Mouse (Mus musculus) hindbrain, embryonic 11.5 days (tissue): ENCODE measurements around the gene Prm1. TPM values are rescaled to one million over a fixed set of nuclear protein-coding genes. Genes with fewer than 3 reads are reported as not detected.

ENCODE experiments used
- ATAC-seq: fragments of 200-750 bp; cut with Nextera tagmentation; 2 replicates; pipeline ENCODE4 v1.8.0; 2017; ENCODE audit warnings: mild to moderate bottlenecking, moderate TSS enrichment, moderate library complexity; ENCODE audit not compliant: low FRiP score
- DNase-seq: peaks from one replicate; pipeline ENCODE4 v3.0.0-alpha.2; 2015; ENCODE audit warnings: low spot score
- H3K27ac ChIP-seq: fragments of 300-500 bp; sonication (generic); 2 replicates; pipeline ENCODE4 v1.5.1; 2014; ENCODE audit warnings: mild to moderate bottlenecking, low read depth, low read length
- H3K27me3 ChIP-seq: fragments of 300-500 bp; sonication (generic); 2 replicates; pipeline ENCODE4 v1.6.1; 2014; ENCODE audit warnings: mild to moderate bottlenecking, low read length, moderate library complexity, mixed read lengths; ENCODE audit not compliant: control insufficient read depth, insufficient read depth
- H3K36me3 ChIP-seq: fragments of 300-500 bp; sonication (generic); 2 replicates; pipeline ENCODE4 v1.6.1; 2014; ENCODE audit warnings: mild to moderate bottlenecking, low read length, moderate library complexity, mixed read lengths; ENCODE audit not compliant: control insufficient read depth, insufficient read depth
- H3K4me1 ChIP-seq: fragments of 300-500 bp; sonication (generic); replicated peaks from 2 replicates; pipeline ENCODE4 v1.6.1; 2014; ENCODE audit warnings: low read length, mixed read lengths; ENCODE audit not compliant: control insufficient read depth, insufficient read depth
- H3K4me2 ChIP-seq: fragments of 300-500 bp; sonication (generic); replicated peaks from 2 replicates; pipeline ENCODE4 v1.6.1; 2014; ENCODE audit warnings: mild to moderate bottlenecking, low read depth, low read length
- H3K4me3 ChIP-seq: fragments of 300-500 bp; sonication (generic); 2 replicates; pipeline ENCODE4 v1.5.1; 2014; ENCODE audit warnings: low read depth, low read length
- H3K9ac ChIP-seq: fragments of 300-500 bp; sonication (generic); 2 replicates; pipeline ENCODE4 v1.6.1; 2014; ENCODE audit warnings: low read depth, low read length
- H3K9me3 ChIP-seq: fragments of 300-500 bp; sonication (generic); 2 replicates; pipeline ENCODE4 v1.6.1; 2016; ENCODE audit warnings: low read length; ENCODE audit not compliant: control insufficient read depth
- WGBS: fragments of 180-500 bp; shearing (Covaris S2); extraction: QIAGEN DNeasy Blood & Tissue Kit; methylation state at CpG from one replicate; pipeline ENCODE4 v1.1.7; 2014; 5-methylcytosine and 5-hydroxymethylcytosine counted together
- polyA plus RNA-seq: library from polyadenylated mRNA; unstranded; fragments of >200 nt; fragmentation: Nextera tagmentation; extraction: Ambion mirVana; gene quantifications from 2 replicates; pipeline ENCODE4 v1.2.1, GENCODE M21; 2014

Prm1 gene
- polyA plus RNA-seq, 1 experiment from 2014 or later, result not detected

DNA sequence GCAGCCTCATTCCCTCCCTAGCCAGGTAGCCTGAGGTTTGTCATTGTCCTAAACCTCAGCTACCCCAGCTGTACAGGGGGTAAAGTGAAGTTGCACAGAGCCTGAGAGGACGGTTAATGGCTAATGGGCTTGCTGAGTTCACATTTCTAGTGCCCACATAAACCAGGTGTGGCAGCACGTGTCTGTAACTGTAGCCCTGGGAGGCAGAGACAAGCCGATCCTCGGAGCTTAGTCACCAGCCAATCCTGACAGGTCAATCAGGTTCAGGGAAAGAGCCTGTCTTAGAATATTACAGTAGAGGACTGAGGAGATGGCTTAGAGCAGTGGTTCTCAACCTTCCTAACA lies 22.8 kb upstream of the Prm1 start:
- no peaks in the 10 kb centered on the region for H3K27me3 ChIP-seq
- H3K9me3 ChIP-seq, result no peaks in the 10 kb centered on the region
- ATAC-seq (no peak), DNase-seq (no peak)
- no peak overlapping the region for H3K27ac ChIP-seq
- 79% methylated on average over 4 of the region's 4 CpGs for WGBS
- no peak overlapping the region for H3K4me3 ChIP-seq
- H3K9ac ChIP-seq, result no peak overlapping the region
- no peaks in the 10 kb centered on the region for H3K36me3 ChIP-seq
- no peaks in the 10 kb centered on the region for H3K4me1 ChIP-seq
- no peak overlapping the region for H3K4me2 ChIP-seq

- Histone ChIP-seq H3K27ac (no peak overlapping the region), H3K4me2 (no peak overlapping the region), H3K9ac (no peak overlapping the region), H3K9me3 (no peaks in the 10 kb centered on the region), H3K36me3 (no peaks in the 10 kb centered on the region), H3K4me1 (no peaks in the 10 kb centered on the region), H3K4me3 (no peak overlapping the region), H3K27me3 (no peaks in the 10 kb centered on the region)
- WGBS, result 83% methylated on average over 7 of the region's 7 CpGs
- ATAC-seq (no peak), DNase-seq (no peak)
Observed at GRCm38 (mm10) chr16:10827766-10828460, 22.3 kb upstream of the Prm1 start.

DNA sequence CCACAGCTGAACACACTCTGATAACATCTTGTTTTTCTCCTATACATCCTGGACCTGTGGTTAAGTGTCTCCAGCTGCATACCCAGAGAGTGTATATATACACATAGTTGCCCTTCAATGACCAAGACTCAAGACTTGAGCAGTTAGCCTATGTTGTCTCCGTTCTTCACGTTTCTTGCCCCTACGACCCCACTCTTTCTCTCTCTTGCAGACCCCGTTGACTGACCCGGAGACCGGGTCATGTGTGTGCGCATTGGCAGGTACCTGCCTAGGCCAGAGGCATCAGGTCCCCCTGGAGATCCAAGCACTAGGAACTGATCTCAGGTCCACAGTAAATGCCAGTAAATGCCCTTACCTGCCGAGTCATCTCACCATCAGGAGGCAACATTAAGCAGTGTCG lies 21.6 kb upstream of the Prm1 start:
- H3K27me3 ChIP-seq, result no peaks in the 10 kb centered on the region
- WGBS, result 93% methylated on average over 9 of the region's 9 CpGs
- H3K27ac ChIP-seq, result no peak overlapping the region
- H3K36me3 ChIP-seq, result no peaks in the 10 kb centered on the region
- H3K9me3 ChIP-seq, result no peaks in the 10 kb centered on the region
- H3K4me2 ChIP-seq, result no peak overlapping the region
- DNase-seq, result no peak
- no peak for ATAC-seq
- no peak overlapping the region for H3K9ac ChIP-seq
- no peak overlapping the region for H3K4me3 ChIP-seq
- H3K4me1 ChIP-seq, result no peaks in the 10 kb centered on the region

GRCm38 (mm10) chr16:10825840-10826239 lies 20.2 kb upstream of the Prm1 start:
- Histone ChIP-seq H3K9me3 (no peaks in the 10 kb centered on the region), H3K27ac (no peak overlapping the region), H3K9ac (no peak overlapping the region), H3K36me3 (no peaks in the 10 kb centered on the region), H3K4me1 (no peaks in the 10 kb centered on the region), H3K4me3 (no peak overlapping the region), H3K4me2 (no peak overlapping the region), H3K27me3 (no peaks in the 10 kb centered on the region)
- DNase-seq (no peak), ATAC-seq (no peak)
- WGBS, result 84% methylated on average over 4 of the region's 4 CpGs

GRCm38 (mm10) chr16:10824536-10824935 lies 18.9 kb upstream of the Prm1 start:
- Histone ChIP-seq H3K36me3 (no peaks in the 10 kb centered on the region), H3K27ac (no peak overlapping the region), H3K27me3 (no peaks in the 10 kb centered on the region), H3K4me3 (no peak overlapping the region), H3K4me2 (no peak overlapping the region), H3K9ac (no peak overlapping the region), H3K4me1 (no peaks in the 10 kb centered on the region), H3K9me3 (no peaks in the 10 kb centered on the region)
- no peak for DNase-seq
- 89% methylated on average over 1 of the region's 1 CpGs for WGBS
- ATAC-seq, result no peak

DNA sequence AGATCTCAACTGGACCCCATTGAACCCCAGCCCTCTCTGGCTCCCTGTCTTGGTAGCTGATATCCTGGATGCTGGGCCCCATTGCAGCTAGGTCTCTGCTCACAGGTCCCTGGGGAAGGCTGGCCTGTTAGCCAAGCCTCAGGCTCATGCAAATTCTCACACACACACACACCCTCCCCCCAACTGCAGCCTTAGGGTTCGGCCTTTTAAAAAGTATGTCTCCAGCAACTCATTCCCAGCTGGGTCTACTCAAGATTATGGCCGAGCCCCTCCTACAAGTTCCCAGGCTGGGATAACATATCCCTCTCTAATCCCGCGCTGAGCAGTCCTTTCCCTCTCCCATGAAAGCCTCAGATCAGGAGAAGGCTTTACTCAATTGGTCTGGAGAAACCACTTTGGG lies 15.7 kb upstream of the Prm1 start:
- no peak overlapping the region for H3K9ac ChIP-seq
- no peak overlapping the region for H3K4me2 ChIP-seq
- H3K4me1 ChIP-seq, result no peaks in the 10 kb centered on the region
- H3K27ac ChIP-seq, result no peak overlapping the region
- H3K4me3 ChIP-seq, result no peak overlapping the region
- H3K36me3 ChIP-seq, result no peaks in the 10 kb centered on the region
- 74% methylated on average over 4 of the region's 4 CpGs for WGBS
- no peak for ATAC-seq
- H3K9me3 ChIP-seq, result no peaks in the 10 kb centered on the region
- no peaks in the 10 kb centered on the region for H3K27me3 ChIP-seq
- no peak for DNase-seq

DNA sequence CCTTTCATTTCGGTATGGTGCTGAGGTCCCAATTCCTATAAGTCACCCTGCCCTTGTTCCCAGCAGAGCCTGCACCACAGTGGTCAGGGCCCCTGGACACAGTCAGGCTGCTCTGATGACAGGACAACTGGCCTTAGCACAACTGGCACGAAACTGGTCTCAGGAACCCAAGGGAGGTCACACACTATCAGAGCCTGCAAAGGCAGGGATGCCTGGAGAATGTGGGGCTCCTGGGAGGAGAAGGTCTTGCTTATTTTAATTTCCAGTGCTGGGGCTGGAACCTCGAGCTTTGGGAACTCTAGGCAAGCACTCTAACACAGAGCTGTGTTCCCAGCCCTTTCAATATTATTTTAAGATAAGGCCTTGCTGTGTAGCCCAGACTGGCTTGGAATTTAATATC lies 14.3 kb upstream of the Prm1 start:
- 71% methylated on average over 3 of the region's 3 CpGs for WGBS
- Histone ChIP-seq H3K27me3 (no peaks in the 10 kb centered on the region), H3K9me3 (no peaks in the 10 kb centered on the region), H3K27ac (no peak overlapping the region), H3K4me2 (no peak overlapping the region), H3K4me3 (no peak overlapping the region), H3K36me3 (no peaks in the 10 kb centered on the region), H3K4me1 (no peaks in the 10 kb centered on the region), H3K9ac (no peak overlapping the region)
- no peak for DNase-seq
- no peak for ATAC-seq

DNA sequence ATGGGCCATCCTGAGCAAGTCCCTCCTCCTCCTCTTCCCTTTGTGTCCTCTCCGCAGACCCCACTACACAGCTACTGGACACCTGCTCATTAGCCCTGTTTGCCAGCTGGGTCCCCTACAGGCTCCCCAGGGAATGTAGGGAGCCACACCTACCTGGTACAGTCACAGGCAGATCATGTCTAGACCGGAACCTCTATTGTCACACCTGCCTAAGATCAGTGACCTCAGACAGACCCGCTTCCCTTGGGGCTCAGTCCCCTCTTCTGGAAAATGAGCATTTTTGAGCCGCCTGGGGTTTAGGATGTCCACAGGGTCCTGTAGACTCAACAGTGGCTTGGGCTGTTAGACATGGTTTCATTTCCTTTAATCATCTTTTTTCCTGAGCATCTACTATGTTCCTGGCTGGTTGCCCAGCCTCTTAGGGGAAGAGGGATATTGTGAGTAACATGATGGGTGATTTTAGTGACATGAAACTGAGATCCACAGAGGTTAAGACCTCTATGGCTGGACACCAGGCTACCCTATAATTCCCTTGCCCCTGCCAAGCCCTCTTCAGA lies 13.0 kb upstream of the Prm1 start:
- Histone ChIP-seq H3K4me3 (no peak overlapping the region), H3K27me3 (no peaks in the 10 kb centered on the region), H3K4me2 (no peak overlapping the region), H3K36me3 (no peaks in the 10 kb centered on the region), H3K9me3 (no peaks in the 10 kb centered on the region), H3K4me1 (no peaks in the 10 kb centered on the region), H3K9ac (no peak overlapping the region), H3K27ac (no peak overlapping the region)
- WGBS, result 76% methylated on average over 4 of the region's 4 CpGs
- no peak for DNase-seq
- ATAC-seq, result no peak

- H3K9me3 ChIP-seq, result no peaks in the 10 kb centered on the region
- H3K27me3 ChIP-seq, result no peaks in the 10 kb centered on the region
- no peaks in the 10 kb centered on the region for H3K36me3 ChIP-seq
- H3K27ac ChIP-seq, result no peak overlapping the region
- DNase-seq (no peak), ATAC-seq (no peak)
- 86% methylated on average over 4 of the region's 4 CpGs for WGBS
- no peak overlapping the region for H3K4me2 ChIP-seq
- H3K9ac ChIP-seq, result no peak overlapping the region
- H3K4me3 ChIP-seq, result no peak overlapping the region
- H3K4me1 ChIP-seq, result no peaks in the 10 kb centered on the region
Observed at GRCm38 (mm10) chr16:10814864-10815263, 9.2 kb upstream of the Prm1 start.
